Mouse (Mus musculus) ovary, postnatal 10 days (tissue): ENCODE data around the gene Ndufa11.

ENCODE experiments used
- DNase-seq: peaks from one replicate; pipeline ENCODE4 v3.0.0; 2022; ENCODE audit warnings: low spot score

Ndufa11 gene

GRCm38 (mm10) chr17:56759261-56759660 is 41.7 kb downstream of the Ndufa11 start:
- no peak for DNase-seq

GRCm38 (mm10) chr17:56761077-56761476 is 43.5 kb downstream of the Ndufa11 start:
- DNase-seq, result no peak

GRCm38 (mm10) chr17:56761991-56762410 is 44.4 kb downstream of the Ndufa11 start:
- peak; percentile 62 for DNase-seq

GRCm38 (mm10) chr17:56762769-56763731 is 45.5 kb downstream of the Ndufa11 start:
- peak; percentile 32 for DNase-seq

- DNase-seq, result no peak
Measured at GRCm38 (mm10) chr17:56763741-56764250, 46.2 kb downstream of the Ndufa11 start.

- peak; percentile 95 for DNase-seq
Measured at GRCm38 (mm10) chr17:56764474-56765354, 47.1 kb downstream of the Ndufa11 start, which contains the start of gene Dus3l. Dus3l (plus strand) TSS chr17:56764757.

GRCm38 (mm10) chr17:56765431-56765830 is 47.9 kb downstream of the Ndufa11 start:
- no peak for DNase-seq

GRCm38 (mm10) chr17:56766631-56767405 is 49.3 kb downstream of the Ndufa11 start:
- DNase-seq, result no peak

GRCm38 (mm10) chr17:56767531-56768135 is 50.1 kb downstream of the Ndufa11 start:
- DNase-seq, result no peak

- no peak for DNase-seq
Measured at GRCm38 (mm10) chr17:56768941-56769340, 51.4 kb downstream of the Ndufa11 start.

GRCm38 (mm10) chr17:56769950-56770349 is 52.4 kb downstream of the Ndufa11 start, which contains the start of gene Prr22:
Prr22 (plus strand) TSS chr17:56770250.
- DNase-seq, result no peak
